Mouse (Mus musculus): ENCODE results near the gene Myh9. TPM values are rescaled to one million over a fixed set of nuclear protein-coding genes. Genes with fewer than 3 reads are reported as not detected.
A peak's percentile ranks its signal among the peaks of the same experiment; 100 is the strongest.
"Not testable (repeated sequence)": the region's sequence is repeated elsewhere in the genome, so short reads cannot be mapped to it uniquely, and the experiment has no call there.

Gene Myh9
- total RNA-seq, 2 experiments from 2014 or later = 309 to 387 TPM

- DNase-seq = not testable (repeated sequence)
Observed at GRCm38 (mm10) chr15:77843494-77844041, 1.6 kb upstream of the Myh9 start.

GRCm38 (mm10) chr15:77843046-77843445, 1.1 kb upstream of the Myh9 start:
- DNase-seq = no peak

GRCm38 (mm10) chr15:77841361-77842046, 471 bp downstream of the Myh9 start:
- peak; percentile 79 to 85 for DNase-seq

GRCm38 (mm10) chr15:77840450-77841360, 1.3 kb downstream of the Myh9 start:
- no peak for DNase-seq

- no peak for DNase-seq
Observed at GRCm38 (mm10) chr15:77839529-77840286, 2.3 kb downstream of the Myh9 start.

GRCm38 (mm10) chr15:77838530-77839387, 3.2 kb downstream of the Myh9 start:
- DNase-seq = no peak

GRCm38 (mm10) chr15:77837444-77838117, 4.4 kb downstream of the Myh9 start:
- no peak for DNase-seq

GRCm38 (mm10) chr15:77836692-77837443, 5.1 kb downstream of the Myh9 start:
- DNase-seq = no peak

- peak; percentile 83 for DNase-seq
Observed at GRCm38 (mm10) chr15:77835930-77836653, 5.9 kb downstream of the Myh9 start.

- DNase-seq = peak in 1 of 2 experiments; percentile 41
Observed at GRCm38 (mm10) chr15:77834336-77835268, 7.4 kb downstream of the Myh9 start.

GRCm38 (mm10) chr15:77833731-77834130, 8.2 kb downstream of the Myh9 start:
- no peak for DNase-seq

- no peak for DNase-seq
Observed at GRCm38 (mm10) chr15:77833083-77833482, 8.9 kb downstream of the Myh9 start.

GRCm38 (mm10) chr15:77832458-77832904, 9.5 kb downstream of the Myh9 start:
- peak in 1 of 2 experiments; percentile 60 for DNase-seq

- no peak for DNase-seq
Observed at GRCm38 (mm10) chr15:77831754-77832457, 10.1 kb downstream of the Myh9 start.

GRCm38 (mm10) chr15:77831138-77831579, 10.8 kb downstream of the Myh9 start:
- DNase-seq = no peak

GRCm38 (mm10) chr15:77830481-77831137, 11.4 kb downstream of the Myh9 start:
- no peak for DNase-seq
